Mouse (Mus musculus) bone marrow macrophage, adult 2 months (primary cell): ENCODE results near the gene Nek11.

Experiments
- CTCF ChIP-seq: IDR thresholded peaks from 2 replicates; pipeline ENCODE4 v1.5.1; 2012; ENCODE audit warnings: low read depth, mild to moderate bottlenecking, low read length, moderate library complexity
- POLR2A ChIP-seq: IDR thresholded peaks from 2 replicates; pipeline ENCODE4 v1.6.1; 2012; ENCODE audit warnings: mild to moderate bottlenecking, low read depth, low read length, borderline replicate concordance

DNA sequence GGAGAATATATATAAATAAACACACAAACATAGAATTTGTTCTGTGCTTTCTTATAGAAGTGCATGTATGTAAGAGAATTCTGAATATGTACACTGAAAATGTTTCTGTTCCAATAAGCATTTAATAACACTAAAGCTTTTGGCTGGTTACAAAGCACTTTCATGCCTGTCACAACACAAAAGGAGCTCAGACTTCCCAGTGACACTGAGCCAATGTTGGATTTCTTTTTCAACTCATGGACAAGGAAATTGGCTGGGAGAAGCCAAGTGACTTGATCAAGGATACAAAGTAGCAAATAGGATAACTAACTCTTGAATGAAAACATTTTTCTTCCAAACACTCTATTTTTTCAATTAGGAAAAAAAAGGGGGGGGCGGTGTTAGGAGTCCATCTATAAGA, 93.9 kb downstream of the Nek11 start:
- TF ChIP-seq POLR2A (no peak), CTCF (no peak)
